Mouse (Mus musculus) frontal cortex, postnatal 14 days (tissue): ENCODE results near the gene Cldn10.

Source experiments
- DNase-seq, 2 experiments: peaks; one replicate each; pipeline ENCODE4 v3.0.0; 2022; ENCODE audit warnings: low spot score in 2 of 2

The Cldn10 gene

GRCm38 (mm10) chr14:118910332-118911222, 122.9 kb downstream of the Cldn10 start:
- DNase-seq = peak; percentile 38 to 73

- DNase-seq = no peak
Observed at GRCm38 (mm10) chr14:118911521-118911920, 123.8 kb downstream of the Cldn10 start.

GRCm38 (mm10) chr14:118913651-118914050, 125.9 kb downstream of the Cldn10 start:
- no peak for DNase-seq

- no peak for DNase-seq
Observed at GRCm38 (mm10) chr14:118919025-118919424, 131.3 kb downstream of the Cldn10 start.

GRCm38 (mm10) chr14:118920654-118921053, 132.9 kb downstream of the Cldn10 start:
- no peak for DNase-seq

GRCm38 (mm10) chr14:118922251-118922650, 134.5 kb downstream of the Cldn10 start:
- DNase-seq = no peak

- no peak for DNase-seq
Observed at GRCm38 (mm10) chr14:118922667-118923184, 135.0 kb downstream of the Cldn10 start.
